Mouse (Mus musculus): Measurements from ENCODE around the gene Slc35e3.
"Not testable (repeated sequence)": the region's sequence is repeated elsewhere in the genome, so short reads cannot be mapped to it uniquely, and the experiment has no call there.

DNA sequence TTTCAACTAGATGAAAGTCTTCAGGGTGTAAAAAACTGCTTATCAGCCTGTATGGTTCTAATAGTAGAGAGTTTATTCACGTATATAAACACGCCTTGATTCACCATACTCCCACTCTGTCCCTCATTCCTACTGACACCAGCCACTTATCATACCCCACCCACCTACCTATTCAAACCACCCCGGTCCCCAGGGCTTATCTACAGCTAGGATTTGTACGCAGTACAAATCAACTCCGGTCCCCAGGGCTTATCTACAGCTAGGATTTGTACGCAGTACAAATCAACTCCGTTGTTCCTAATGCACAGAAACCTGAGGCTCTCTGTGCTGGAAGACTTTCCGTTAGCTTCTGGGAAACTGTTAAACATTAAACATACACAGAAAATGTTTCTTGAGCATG is 12.5 kb downstream of the Slc35e3 start:
- TF ChIP-seq CTCF (IDR thresholded peaks at IDR 0.05; ENCODE audit: borderline replicate concordance, extremely low read depth, insufficient read depth, insufficient read length); POLR2A (IDR thresholded peaks at IDR 0.05; ENCODE audit: borderline replicate concordance, extremely low read depth, insufficient read depth, insufficient read length, poor library complexity, severe bottlenecking): not testable (repeated sequence)

Data from brain, embryonic 14.5 days (tissue).